Mouse (Mus musculus) lung, postnatal 10 days (tissue): Measurements from ENCODE around the gene Pnpla5.
"Not testable (repeated sequence)": the region's sequence is repeated elsewhere in the genome, so short reads cannot be mapped to it uniquely, and the experiment has no call there.

Experiments used
- DNase-seq: peaks from one replicate; pipeline ENCODE4 v3.0.0; 2021

The Pnpla5 gene

DNA sequence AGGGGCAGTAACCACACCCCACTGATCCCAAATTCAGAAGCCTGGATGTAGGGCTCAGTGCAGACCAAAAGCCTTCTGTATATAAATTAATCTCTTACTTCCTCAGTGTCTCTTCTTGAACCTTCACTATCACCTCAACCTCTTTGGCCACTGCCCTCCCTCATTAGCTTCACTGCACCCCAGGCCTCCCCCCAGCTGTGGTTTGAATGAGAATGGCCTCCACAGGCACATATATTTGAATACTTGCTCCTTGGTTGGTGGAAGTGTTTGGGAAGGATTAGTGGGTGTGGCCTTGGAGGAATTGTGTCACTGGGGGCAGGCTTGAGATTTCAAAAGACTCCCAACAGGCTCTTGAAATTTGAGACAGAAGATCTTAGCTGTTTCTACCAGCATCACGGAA lies 6.5 kb downstream of the Pnpla5 start:
- no peak for DNase-seq

DNA sequence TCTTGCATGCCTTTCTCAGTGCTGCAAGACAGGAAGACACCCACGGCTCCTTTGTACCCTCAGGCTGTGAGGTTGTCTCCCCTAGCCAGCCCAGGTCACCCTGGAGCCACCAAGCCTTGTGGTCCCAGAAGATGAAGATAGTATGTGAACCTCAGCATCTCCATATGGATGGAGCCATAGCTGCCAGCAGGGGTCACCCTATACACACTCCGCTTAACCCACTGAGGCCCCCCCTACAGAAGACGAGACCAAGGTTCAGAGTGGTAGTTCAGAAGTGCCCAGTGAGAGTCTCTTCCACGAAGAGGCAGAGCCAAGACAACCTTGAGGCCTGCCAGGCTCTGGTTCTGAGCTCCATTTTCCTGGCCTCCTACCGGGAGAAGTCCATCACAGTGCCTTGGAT lies 7.2 kb downstream of the Pnpla5 start:
- DNase-seq: peak; percentile 13

DNA sequence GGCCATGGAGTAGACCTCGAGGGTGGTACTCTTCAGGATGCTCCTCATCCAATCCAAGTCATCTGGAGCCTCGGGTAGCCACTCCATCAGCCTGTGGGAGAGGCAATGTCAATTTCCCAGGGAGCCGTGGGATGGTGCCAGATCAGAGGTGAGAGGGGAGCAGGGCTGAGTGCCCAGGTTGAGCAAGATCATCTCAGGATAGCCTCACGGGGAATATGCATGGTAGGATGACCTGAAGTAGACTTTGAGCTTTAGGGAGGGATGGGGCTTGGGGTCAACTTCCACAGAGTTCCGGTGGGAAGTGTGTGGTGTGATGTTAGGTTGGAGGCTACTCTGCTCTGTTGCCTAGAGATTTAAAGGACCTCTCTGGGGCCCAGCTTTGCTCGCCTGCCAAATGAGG lies 9.1 kb downstream of the Pnpla5 start:
- no peak for DNase-seq

DNA sequence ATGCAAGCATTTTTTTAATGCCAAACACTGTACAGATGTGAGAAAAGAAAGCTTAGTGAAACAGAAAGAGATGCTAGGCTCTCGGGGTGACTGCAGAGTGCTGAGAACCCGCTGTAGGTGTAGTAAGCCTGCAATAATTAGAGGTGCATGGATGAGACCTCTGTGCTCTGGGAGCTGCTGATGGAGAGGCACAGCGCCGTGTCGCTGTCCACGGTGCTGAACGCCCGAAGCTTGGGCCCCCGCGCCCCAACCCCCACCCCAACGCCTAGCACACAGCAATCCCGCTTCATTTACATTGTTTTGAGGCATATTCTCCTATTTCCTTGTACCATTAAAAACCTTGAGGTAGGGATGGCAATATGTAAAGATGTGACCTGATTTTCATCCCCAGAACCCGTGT lies 14.1 kb downstream of the Pnpla5 start:
- no peak for DNase-seq

DNA sequence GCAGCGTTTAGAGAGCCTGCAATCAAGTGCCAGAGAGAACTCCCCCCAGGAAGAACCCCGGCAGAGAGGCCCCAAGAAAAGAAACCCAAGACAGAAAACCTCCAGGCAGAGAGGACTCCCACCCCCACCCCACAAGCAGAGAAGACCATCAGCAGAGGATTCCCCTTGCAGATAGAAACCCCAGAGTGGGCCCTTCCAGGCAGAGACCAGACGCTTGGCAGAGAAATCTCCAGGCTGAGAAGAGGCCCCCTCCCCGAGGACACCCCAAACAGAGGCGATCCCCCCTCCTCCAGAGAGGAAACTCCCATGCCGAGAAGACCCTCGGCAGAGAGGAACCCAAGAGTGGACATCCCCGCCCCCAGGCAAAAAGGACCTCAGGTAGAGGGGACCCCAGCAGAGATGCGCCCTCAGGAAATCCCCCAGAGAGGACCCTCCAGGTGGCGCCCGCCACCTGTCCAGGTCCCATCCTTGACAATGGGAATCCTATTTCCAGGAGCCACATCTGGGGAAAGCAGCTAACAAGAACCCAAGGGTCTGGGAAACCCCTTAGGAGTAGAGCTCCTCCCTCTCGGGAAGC lies 17.0 kb downstream of the Pnpla5 start:
- DNase-seq: no peak

DNA sequence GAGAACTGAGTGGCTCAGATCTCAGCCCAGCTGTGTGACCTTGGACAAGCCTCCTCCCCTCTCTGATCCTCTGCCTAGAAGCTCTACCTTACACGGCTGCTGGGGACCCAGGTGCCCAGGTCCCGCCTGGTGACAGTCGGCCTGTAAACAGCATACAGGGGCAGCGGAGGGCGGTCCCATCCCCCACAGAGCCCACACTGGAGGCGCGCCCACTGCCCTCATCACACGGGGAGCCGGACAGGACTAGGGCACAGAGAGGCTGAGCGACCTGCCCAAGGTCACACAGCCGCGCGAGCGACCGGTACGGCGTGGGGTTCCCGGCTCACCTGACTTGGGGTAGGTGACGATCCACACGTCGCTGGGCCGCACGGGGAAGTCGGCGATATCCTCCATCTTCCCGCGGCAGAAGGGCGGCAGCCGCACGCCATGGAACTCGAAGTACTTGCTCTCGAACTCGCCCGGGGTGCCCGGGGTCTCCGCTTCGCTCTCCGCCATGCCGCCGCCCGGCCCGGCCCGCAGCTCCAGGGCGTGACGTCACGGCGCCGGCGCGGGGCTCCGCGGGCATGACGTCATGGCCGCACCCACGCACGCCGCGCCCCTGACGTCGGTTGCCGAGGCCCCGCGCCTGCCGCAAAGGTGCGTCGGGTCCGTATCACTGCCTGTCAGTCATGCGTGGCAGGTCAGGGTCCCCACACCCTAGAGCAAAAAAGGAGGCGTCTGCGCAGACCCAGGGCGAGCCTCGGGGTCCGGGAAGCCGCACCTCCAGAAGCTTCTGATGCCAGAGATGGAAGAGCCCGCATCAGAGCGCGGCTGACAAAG lies 17.7 kb downstream of the Pnpla5 start, which contains the start of gene Sult4a1:
TSS of gene Sult4a1 (minus strand) at position 650 of the 819 bp plus-strand sequence.
- DNase-seq: no peak

DNA sequence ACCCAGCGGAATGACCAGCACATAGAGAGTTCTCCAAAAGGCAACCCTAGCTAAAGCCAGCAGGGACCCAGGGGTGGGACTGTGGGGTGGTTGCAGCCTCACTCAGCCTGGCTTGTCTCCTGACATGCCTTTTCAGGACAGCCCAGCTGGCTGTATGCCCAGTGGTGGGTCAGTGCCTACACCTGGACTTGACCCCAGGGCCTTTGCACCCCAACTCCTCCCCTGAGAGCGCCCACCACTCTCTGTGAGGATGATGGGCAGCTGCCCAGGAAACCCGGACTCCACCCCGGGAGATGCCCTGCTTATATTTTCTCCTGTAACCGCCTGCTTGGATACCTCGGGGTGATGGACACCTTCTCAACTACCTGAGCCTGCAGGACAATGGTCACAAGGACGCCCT lies 18.3 kb downstream of the Pnpla5 start:
- DNase-seq: no peak

DNA sequence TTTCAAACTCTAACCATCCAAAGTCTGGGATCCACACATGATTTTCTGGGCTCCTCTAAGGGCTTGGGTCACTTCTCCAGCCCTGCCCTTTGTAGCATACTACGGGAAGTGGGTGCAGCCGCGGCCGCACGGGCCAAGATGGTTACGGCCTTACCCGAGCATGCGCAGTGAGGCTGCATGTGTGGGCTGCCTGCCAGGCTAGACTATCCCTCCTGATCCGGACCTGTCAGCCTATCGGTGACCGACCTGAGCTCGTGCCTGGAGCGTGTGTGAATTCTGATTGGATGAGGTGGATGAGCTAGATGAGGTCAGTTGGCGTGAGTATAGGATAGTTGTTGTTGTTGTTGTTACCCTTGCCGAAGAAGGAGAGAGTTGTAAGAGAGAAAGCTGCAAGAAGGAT lies 25.4 kb downstream of the Pnpla5 start:
- not testable (repeated sequence) for DNase-seq

DNA sequence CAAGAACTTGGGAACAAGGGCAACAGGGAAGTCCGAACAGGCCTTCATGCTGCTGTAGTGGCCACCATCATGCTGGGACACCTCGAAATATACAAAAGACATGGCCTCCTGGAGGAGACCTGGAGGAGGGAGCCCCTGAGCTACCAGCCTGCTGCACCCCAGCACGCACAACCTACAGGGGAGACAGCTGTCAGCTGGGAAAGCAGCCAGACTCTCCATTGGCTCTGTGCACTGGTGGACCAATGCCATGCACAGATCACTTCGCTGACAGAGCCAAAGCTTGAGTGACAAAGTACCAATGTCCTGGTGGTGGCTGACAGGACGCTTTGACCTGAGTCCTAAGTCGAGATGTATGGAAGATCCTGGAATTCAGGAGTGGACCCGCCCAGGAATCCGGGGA lies 26.9 kb downstream of the Pnpla5 start:
- no peak for DNase-seq

DNA sequence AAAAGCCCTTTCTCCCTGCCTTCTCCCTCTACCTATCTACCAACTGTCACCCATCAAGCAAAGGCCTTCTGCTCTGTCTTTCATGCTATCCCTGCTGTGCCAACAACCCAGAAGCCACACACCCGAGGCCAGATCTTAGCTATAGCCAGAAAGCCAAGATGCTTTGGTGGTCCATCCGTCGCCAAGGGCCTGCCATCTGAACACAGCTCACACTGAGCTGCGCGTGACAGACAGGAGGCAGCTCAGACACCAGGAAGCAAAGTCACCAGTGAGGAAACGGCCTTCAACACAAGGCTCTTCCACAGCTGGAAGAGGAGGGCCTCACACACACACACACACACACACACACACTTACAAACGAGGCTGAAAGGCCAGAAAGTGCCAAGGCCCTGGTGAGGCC lies 28.1 kb downstream of the Pnpla5 start:
- DNase-seq: no peak

DNA sequence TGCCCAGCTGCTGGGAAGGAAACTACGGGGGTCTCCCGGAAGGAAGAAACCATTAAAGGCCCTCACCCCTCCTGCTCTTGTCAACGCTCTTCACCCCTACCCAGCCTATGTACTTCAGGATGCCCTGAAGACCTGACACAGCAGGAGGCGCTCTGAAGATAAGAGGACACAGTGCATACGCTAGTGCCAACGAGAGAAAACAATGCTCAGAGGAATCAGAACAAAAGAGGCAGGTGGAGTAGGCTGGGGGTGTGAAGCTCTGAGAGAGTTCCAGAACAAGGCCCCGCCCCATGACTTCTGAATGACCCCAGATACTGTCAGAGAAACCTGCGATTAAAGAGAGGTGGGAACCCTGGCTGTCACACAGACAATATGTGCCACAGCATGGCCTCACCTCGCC lies 36.2 kb downstream of the Pnpla5 start:
- no peak for DNase-seq

DNA sequence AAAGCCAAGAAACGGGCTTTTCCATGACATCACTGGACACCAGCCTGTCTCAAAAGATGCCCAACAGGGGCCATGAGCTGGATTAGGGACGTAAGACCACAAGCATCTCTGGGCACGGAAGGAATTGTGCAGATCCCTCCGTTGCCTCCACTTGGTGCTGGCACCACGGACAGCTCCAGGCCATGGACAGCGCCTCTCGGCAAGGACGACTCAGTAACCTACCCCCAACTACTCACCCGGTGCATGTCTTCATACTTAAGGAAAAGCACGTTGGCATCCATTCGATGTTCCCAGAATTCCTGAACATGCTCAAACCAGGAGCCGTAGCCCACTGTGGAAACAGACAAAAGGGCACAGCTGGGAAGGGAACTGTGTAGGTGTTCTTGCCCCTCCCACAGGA lies 36.6 kb downstream of the Pnpla5 start:
- no peak for DNase-seq

DNA sequence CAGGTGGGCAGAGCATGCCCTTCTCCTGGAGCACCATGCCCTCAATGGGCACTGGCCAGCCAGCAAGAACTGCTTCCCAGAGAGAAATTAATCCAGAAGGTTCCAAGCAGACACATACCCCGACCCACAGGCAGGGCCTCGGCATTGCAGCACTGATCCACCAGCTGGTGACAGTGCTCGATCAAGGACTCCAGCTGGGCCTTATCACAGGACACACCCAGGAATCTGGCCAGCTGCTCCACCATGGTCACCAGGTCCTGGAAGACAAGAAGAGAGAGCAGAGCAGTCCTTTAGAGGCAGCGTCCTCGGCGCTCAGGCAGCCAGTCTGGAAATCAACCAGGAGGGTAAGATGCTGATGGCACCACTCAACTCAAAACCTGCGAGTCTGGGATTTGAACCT lies 42.9 kb downstream of the Pnpla5 start:
- DNase-seq: peak; percentile 77

DNA sequence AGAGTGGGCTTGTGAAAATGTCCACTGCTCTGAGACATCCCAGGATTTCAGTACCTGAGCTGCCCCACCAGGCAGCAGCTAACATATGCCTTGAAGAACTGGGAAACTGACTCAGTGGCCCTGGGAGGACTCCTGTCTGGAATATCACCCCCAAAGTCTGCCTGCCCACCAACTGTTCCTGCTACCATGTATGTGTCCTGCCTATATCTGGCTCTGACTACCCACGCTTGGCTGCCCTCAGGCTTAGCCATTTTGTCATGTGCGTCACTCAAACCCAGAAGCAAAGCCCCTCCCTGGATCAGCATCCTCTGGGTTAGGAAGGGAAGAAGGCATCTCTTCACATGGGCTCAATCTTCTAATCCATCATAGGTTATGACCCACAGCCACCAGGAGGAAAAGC lies 43.5 kb downstream of the Pnpla5 start:
- DNase-seq: no peak

DNA sequence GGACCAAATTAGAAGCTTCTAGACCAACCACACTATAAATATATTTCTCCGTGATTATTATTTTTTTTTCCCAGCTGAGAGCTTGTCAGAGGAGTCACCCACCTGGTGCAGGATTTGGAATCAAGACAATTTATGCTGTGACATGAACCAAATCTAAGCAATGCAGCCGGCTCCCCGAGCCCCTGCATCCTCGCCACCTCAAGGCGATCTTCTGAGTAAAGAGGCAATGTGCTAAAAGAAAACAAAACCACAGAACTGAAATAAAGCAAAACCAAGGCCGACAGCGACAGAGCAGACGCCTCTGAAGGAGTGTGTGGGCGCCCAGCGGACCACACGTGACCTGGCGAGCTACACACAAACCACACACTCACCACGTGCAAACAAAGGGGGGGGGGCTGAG lies 44.3 kb downstream of the Pnpla5 start:
- no peak for DNase-seq

DNA sequence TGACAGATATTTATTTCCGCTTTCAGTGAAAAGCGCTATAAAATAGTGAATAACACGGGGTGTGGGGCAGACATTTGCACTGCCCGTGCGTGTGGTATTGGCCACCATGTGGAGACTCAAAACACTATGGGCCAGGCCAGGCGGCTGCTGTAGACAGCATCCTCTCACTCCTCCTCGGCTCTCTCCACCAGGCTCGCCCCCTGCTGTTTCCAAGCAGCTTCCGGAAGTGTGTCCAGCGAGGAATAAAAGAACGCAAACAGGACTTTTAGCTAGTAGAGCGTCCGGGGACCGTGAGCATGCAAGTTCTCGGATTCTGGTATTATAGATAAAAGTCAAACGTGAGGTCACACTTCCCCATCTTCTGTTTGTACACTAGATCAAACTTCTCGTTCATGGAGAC lies 45.8 kb downstream of the Pnpla5 start:
- DNase-seq: no peak

DNA sequence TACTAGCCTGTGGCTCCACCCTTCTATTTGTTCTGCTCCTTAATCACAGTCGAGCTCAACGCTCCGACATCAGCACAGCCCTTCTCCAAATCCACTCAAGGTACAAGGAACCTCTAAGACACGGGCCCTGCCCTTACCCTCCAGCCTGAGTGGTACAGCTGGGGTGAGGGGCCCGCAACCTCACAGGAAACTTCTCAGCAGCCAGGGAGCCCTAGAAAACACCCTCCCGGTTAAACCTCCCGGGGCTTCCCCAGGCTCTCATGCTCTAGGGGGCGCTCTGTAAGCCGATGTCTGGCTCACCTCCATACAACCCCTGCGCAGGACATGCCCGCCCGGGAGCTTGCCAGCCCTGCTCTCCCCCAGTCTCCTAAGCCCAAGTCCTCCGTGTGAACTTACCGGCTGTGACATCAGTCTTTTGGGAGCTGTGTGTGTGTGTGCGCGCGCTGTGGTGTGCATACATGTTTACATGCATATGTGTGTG lies 48.2 kb downstream of the Pnpla5 start:
- peak; percentile 21 for DNase-seq

DNA sequence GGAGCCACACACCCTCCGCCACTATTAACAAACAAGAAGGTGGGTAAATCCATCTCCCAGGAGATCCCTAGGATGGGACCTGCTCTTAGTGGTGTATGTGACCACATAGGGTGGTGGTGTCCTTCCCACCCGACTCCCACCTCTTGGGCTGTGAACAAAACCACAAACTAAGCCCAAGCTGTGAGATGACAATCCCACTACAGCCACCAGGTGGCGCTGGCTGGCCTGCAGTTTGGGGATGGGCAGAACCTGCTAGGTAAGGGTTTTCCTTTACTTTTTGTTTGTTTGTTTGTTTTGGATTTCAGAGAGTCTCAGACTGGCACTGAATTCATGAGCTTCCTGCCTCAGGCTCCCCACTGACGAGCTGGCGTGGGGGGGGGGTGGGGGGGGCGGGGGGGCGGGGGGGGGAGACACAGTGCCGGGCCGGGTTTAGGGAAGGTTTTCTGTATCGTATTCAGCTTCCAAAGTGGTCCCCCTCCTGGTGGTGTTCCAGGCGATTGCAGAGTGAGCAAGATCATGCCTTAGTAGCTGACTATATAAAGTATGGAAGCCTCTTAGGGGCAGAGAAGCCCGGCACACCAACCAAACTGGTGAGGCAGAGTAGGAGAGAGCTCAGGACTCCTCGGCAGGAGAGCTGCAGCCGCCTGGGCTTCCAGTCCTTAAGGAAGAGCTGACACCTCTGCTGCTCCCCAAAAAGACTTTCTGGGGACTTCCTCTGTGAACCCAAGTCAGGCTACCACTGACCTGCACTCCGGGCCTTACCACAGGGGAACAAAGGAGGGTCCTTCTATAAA lies 48.9 kb downstream of the Pnpla5 start:
- peak; percentile 62 for DNase-seq

DNA sequence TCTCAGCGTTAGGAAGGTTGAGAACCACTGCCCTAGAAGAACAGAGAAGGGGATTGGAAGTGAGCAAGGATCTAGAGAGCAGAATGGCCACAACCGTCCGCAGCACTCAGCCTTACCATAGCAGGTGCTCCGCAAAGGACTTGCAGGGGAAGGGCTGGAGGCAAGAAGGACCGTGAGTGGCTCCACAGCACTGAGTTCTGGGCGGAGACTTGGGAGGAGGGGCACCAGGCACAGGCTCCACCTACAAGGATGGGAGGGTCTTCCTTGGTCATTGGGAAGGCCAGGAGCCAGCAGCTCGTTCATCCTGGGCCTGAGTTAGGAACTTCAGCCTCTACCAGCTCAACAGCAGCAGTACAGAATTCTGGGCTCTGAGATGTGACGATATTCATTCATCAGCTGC lies 49.9 kb downstream of the Pnpla5 start:
- DNase-seq: no peak

DNA sequence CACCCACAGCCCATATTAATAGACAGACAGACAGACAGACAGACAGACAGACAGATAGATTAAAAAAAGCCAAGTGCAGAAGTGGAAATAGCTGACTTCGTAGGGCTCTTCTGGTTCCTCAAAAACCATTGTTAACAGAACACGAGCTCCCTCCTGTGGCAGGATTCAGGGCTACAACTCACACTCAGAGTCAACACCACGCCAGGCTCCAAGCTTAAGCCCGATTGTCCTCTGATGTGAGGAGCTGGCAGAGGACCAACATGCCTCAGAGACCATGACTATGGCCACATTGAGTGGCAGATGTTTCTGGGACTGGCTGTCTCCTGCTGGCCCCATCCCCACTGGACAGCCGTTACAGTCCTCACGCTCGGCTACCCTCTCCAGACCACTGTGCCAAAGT lies 50.7 kb downstream of the Pnpla5 start:
- peak; percentile 77 for DNase-seq

DNA sequence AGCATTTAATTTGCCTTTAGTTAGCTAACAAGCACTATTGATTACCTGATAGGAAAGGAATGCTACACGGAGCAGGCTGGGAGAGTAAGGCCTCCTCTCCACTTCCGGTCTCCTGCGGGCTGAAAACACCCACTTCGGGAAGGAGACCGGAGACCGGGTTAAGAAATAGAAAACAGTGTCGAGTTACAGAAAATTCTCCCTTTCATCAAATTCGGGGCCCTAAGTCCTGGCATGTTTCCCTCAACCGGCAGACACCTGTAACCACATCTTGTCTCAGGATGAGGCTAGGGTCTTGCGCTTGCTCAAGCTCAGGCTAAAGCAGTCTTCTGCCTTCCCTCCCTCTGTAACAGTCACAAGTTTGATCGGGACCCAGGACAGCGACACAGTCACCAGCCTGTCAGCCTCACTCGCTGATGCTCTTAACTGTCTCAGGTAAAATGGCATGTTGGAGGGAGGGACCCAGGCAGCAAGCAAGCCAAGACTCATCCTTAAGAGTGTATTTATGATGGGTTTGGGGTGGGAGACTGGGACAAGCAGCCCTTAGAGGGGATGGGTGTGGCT lies 52.8 kb downstream of the Pnpla5 start:
- DNase-seq: no peak

DNA sequence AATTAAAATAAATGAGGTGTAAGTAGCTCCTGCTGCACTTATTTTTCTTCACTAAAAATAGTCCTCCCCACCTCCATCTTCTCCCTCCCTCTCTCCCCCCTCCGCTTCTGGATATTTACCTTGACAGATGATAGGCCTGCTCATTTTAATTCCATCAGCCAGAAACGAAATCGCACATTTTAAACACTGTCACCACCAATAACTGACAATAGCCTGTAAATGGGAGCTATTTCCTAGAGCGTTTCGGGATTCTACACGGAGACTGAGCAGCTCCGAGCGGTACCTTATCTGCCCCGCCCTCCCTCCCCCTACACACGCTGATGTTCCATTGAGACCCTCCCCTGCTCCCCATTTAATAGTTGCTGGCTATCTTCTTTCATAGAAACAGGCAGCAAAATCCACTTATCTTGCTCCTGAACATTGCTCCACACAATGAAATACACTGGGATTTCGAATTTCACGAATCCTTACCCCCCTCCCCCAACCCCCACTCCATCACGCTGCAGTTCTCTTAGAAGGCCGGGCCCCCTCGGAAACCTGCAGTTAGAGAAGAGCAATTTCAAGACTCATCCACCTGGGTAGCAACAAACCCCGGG lies 53.4 kb downstream of the Pnpla5 start:
- DNase-seq: no peak

DNA sequence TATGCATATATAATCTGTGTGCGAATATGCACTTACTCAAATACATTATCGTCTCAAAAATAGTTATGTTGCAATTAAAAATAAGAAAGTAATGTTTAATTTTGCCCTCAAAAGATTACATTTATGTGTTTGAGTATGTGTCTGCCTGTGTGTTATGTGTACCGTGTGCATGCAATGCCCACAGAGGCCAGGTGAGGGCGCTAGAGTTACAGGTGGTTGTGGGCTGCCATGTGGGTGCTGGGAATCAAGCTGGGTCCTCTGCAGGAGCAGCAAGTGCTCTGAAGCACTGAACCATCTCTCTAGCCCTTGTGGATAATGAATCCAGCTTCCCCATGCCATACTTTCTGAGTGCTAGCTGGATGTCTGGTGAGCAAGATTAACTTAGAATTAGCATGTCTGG lies 57.3 kb downstream of the Pnpla5 start:
- DNase-seq: no peak
